In genomic region chr3:30599711-30600545, GRCm38 (mm10) we compare ENCODE assay signal across 8 mouse cellular contexts. TPM values are rescaled to one million over a fixed set of nuclear protein-coding genes. Genes with fewer than 3 reads are reported as not detected.
A peak's percentile ranks its signal among the peaks of the same experiment; 100 is the strongest.
DNase-seq lines count a peak whose midpoint lies in the region; ATAC-seq and TF ChIP-seq lines count a peak whose summit lies in the region.
"Had no signal": no experiment of that assay in that cellular context is flagged by ENCODE, and none has a peak within 500 bp of the region (broad histone marks: within the 10 kb centered on the region; RNA-seq: fewer than 3 reads in every experiment).

Gene Actrt3, minus strand, starts transcription at chr3:30599939.

- H3K9ac ChIP-seq in CH12.LX (ENCODE audit: insufficient read depth, low read depth) = peak within 1 kb of the TSS; percentile 31
- peak within 1 kb of the TSS; percentile 70 for H3K9ac ChIP-seq in embryonic facial prominence, embryonic 13.5 days
- peak within 1 kb of the TSS; percentile 51 for H3K9ac ChIP-seq in heart, postnatal 0 days (replicated peaks; ENCODE audit: low read depth, low read length)

- H3K4me3 ChIP-seq in CH12.LX (replicated peaks in 1 of 3; ENCODE audit: low read depth in 2 of 3, low read length in 2 of 3, poor library complexity in 1 of 3) (peak within 1 kb of the TSS; percentile 45 to 77 (median 62)), macrophage (ENCODE audit: inconsistent target) (peak within 1 kb of the TSS; percentile 70)
- peak within 1 kb of the TSS; percentile 88 for H3K4me3 ChIP-seq in embryonic facial prominence, embryonic 13.5 days
- H3K4me3 ChIP-seq in heart, postnatal 0 days (ENCODE audit: low read depth, low read length) = peak within 1 kb of the TSS; percentile 95
- peak within 1 kb of the TSS; percentile 83 for H3K4me3 ChIP-seq in small intestine, adult 2 months (ENCODE audit: low read depth, low read length)

- H3K27me3 ChIP-seq in CH12.LX (replicated peaks) = no peaks in the 10 kb centered on the region
- peaks cover 12% of the 10 kb centered on the region; the same call in 1 of the 2 replicates for H3K27me3 ChIP-seq in embryonic facial prominence, embryonic 13.5 days
- no peaks in the 10 kb centered on the region for H3K27me3 ChIP-seq in heart, postnatal 0 days (ENCODE audit: control insufficient read depth, insufficient read depth, low read length)
- H3K27me3 ChIP-seq in small intestine, adult 2 months (ENCODE audit: control insufficient read depth, insufficient read depth, low read length) = no peaks in the 10 kb centered on the region

- no peak for TF ChIP-seq POLR2A in CH12.LX (IDR thresholded peaks at IDR 0.05; ENCODE audit: low read depth, low read length)
- no peak for TF ChIP-seq POLR2A in small intestine, adult 2 months (IDR thresholded peaks at IDR 0.05; ENCODE audit: low read depth, low read length)

- TF ChIP-seq RAD21 in CH12.LX (IDR thresholded peaks at IDR 0.05; ENCODE audit: low read depth, low read length) = no peak

- in situ Hi-C loops in CH12.LX (cut with MboI; ENCODE audit: low pct_ligation_motif_present, low pct_unique_long_range_greater_than_20kb, low sequenced_read_pairs) = loop anchor here (10.0 to 25.0 kb wide), 3 partner anchors 212 to 545 kb away; partner anchors contain the start of genes Cldn11 and Prkci

- H3K36me3 ChIP-seq in CH12.LX (replicated peaks in 1 of 2; ENCODE audit: control insufficient read depth in 1 of 2, insufficient read depth in 1 of 2, low read length in 1 of 2) (peaks cover 5 to 10% of the 10 kb centered on the region in 2 experiments), macrophage (ENCODE audit: inconsistent target) (0 out of 2 replicates have a peak, but pooled peaks cover 6% of the 10 kb centered on the region)
- H3K36me3 ChIP-seq in embryonic facial prominence, embryonic 13.5 days = peaks cover 9% of the 10 kb centered on the region
- peaks cover 12% of the 10 kb centered on the region for H3K36me3 ChIP-seq in heart, postnatal 0 days (replicated peaks; ENCODE audit: control insufficient read depth, insufficient read depth, low read length)
- peaks cover 1% of the 10 kb centered on the region; the same call in 1 of the 2 replicates for H3K36me3 ChIP-seq in small intestine, adult 2 months (ENCODE audit: control insufficient read depth, insufficient read depth, low read length)

- WGBS in embryonic facial prominence, embryonic 13.5 days = under 1% methylated on average over 32 of the region's 32 CpGs
- WGBS in heart, postnatal 0 days = 2% methylated on average over 32 of the region's 32 CpGs
- WGBS in macrophage (ENCODE audit: missing documents) = 7% methylated on average over 31 of the region's 32 CpGs
- 3% methylated on average over 32 of the region's 32 CpGs for WGBS in small intestine, adult 2 months

- ATAC-seq in embryonic facial prominence, embryonic 13.5 days (ENCODE audit: insufficient number of reproducible peaks, insufficient read depth, low FRiP score, low TSS enrichment, low read depth) = no peak
- ATAC-seq in heart, postnatal 0 days (ENCODE audit: insufficient read depth, low read depth) = no peak

- no peaks in the 10 kb centered on the region for H3K9me3 ChIP-seq in CH12.LX (replicated peaks; ENCODE audit: low read length)
- H3K9me3 ChIP-seq in embryonic facial prominence, embryonic 13.5 days = no peaks in the 10 kb centered on the region
- H3K9me3 ChIP-seq in heart, postnatal 0 days (replicated peaks; ENCODE audit: control insufficient read depth, low read length) = no peaks in the 10 kb centered on the region

- H3K27ac ChIP-seq in CH12.LX (ENCODE audit: insufficient read depth, low read depth) = peak within 1 kb of the TSS; percentile 44
- H3K27ac ChIP-seq in embryonic facial prominence, embryonic 13.5 days = peak within 1 kb of the TSS; percentile 64
- peak within 1 kb of the TSS; percentile 47; the same call in 1 of the 2 replicates for H3K27ac ChIP-seq in heart, postnatal 0 days (ENCODE audit: low read depth)
- no peak within 1 kb of the TSS for H3K27ac ChIP-seq in macrophage
- H3K27ac ChIP-seq in small intestine, adult 2 months (ENCODE audit: insufficient read depth, low read depth, low read length) = peak within 1 kb of the TSS; percentile 49

- H3K4me1 ChIP-seq in CH12.LX (ENCODE audit: control insufficient read depth in 1 of 2, insufficient read depth in 2 of 2) = peaks cover 2 to 20% of the 10 kb centered on the region in 2 experiments; a peak in 3 of 4 replicates
- peaks cover 22% of the 10 kb centered on the region for H3K4me1 ChIP-seq in embryonic facial prominence, embryonic 13.5 days
- H3K4me1 ChIP-seq in heart, postnatal 0 days (ENCODE audit: control insufficient read depth, insufficient read depth) = peaks cover 12% of the 10 kb centered on the region
- H3K4me1 ChIP-seq in small intestine, adult 2 months (ENCODE audit: control insufficient read depth, insufficient read depth, insufficient read length, low read length) = no peaks in the 10 kb centered on the region

- dilution Hi-C loops in CH12.LX (cut with MboI; ENCODE audit: extremely low pct_ligation_motif_present, extremely low pct_unique_long_range_greater_than_20kb, low sequenced_read_pairs) = no loop called here

- TF ChIP-seq EP300 in CH12.LX (IDR thresholded peaks at IDR 0.05; ENCODE audit: low read length) = no peak
- no peak for TF ChIP-seq EP300 in heart, postnatal 0 days (IDR thresholded peaks at IDR 0.05; ENCODE audit: low read depth)

- peak within 1 kb of the TSS; percentile 48 for H3K4me2 ChIP-seq in CH12.LX (ENCODE audit: insufficient read depth, low read depth, poor library complexity, severe bottlenecking)
- peak within 1 kb of the TSS; percentile 85 for H3K4me2 ChIP-seq in embryonic facial prominence, embryonic 13.5 days
- H3K4me2 ChIP-seq in heart, postnatal 0 days (ENCODE audit: low read depth, low read length) = peak within 1 kb of the TSS; percentile 75

- DNase-seq in CH12.LX (ENCODE audit: extremely low read depth) = no peak
- peak; percentile 22 for DNase-seq in adrenal gland, postnatal 10 days
- no peak for DNase-seq in heart, postnatal 0 days (ENCODE audit: low spot score)
- DNase-seq in layer of hippocampus, postnatal 36 days = peak; percentile 24 to 47

- TF ChIP-seq CTCF in CH12.LX (conservative IDR thresholded peaks at IDR 0.05 in 1 of 2, IDR thresholded peaks at IDR 0.05 in 1 of 2; ENCODE audit: low read depth in 2 of 2, low read length in 2 of 2) = no peak
- no peak for TF ChIP-seq CTCF in heart, postnatal 0 days (IDR thresholded peaks at IDR 0.05; ENCODE audit: low read depth)
- no peak for TF ChIP-seq CTCF in small intestine, adult 2 months (IDR thresholded peaks at IDR 0.05; ENCODE audit: extremely low read depth, insufficient read length, insufficient replicate concordance, low read depth, low read length)

- H3K79me2 ChIP-seq in CH12.LX (replicated peaks; ENCODE audit: control insufficient read depth, extremely low read depth, insufficient read depth, poor library complexity, severe bottlenecking) (peaks cover 22% of the 10 kb centered on the region), macrophage (ENCODE audit: inconsistent target) (peaks cover 23% of the 10 kb centered on the region)

TF ChIP-seq in CH12.LX, 34 proteins besides CTCF, POLR2A, EP300 and RAD21 (continues in another document):
- TF ChIP-seq USF1 (IDR thresholded peaks at IDR 0.05; ENCODE audit: low read depth, low read length) = no peak
- TF ChIP-seq NELFE (IDR thresholded peaks at IDR 0.05; ENCODE audit: low read depth, low read length) = no peak
- no peak for TF ChIP-seq NRF1 (IDR thresholded peaks at IDR 0.05; ENCODE audit: low read depth, low read length)
- no peak for TF ChIP-seq POLR2AphosphoS2 (IDR thresholded peaks at IDR 0.05; ENCODE audit: low read depth, low read length)
- no peak for TF ChIP-seq SIN3A (IDR thresholded peaks at IDR 0.05; ENCODE audit: low read length)
- no peak for TF ChIP-seq ETS1 (conservative IDR thresholded peaks at IDR 0.05; ENCODE audit: low read depth, low read length)
- no peak for TF ChIP-seq KAT2A (IDR thresholded peaks at IDR 0.05; ENCODE audit: insufficient replicate concordance, low read length)
- no peak for TF ChIP-seq HCFC1 (IDR thresholded peaks at IDR 0.05; ENCODE audit: low read depth, low read length)
- TF ChIP-seq UBTF (IDR thresholded peaks at IDR 0.05; ENCODE audit: low read depth, low read length) = no peak
- TF ChIP-seq MEF2A (IDR thresholded peaks at IDR 0.05; ENCODE audit: borderline replicate concordance, low read depth, low read length) = no peak
- TF ChIP-seq TCF12 (IDR thresholded peaks at IDR 0.05; ENCODE audit: low read depth, low read length) = peak; percentile 43; the same call in 1 of the 2 replicates
- no peak for TF ChIP-seq TBP (conservative IDR thresholded peaks at IDR 0.05; ENCODE audit: low read depth, low read length)
- TF ChIP-seq BHLHE40 (IDR thresholded peaks at IDR 0.05; ENCODE audit: low read depth, low read length) = no peak
- TF ChIP-seq GABPA (IDR thresholded peaks at IDR 0.05; ENCODE audit: insufficient replicate concordance, low read depth, low read length) = no peak
- TF ChIP-seq IRF4 (IDR thresholded peaks at IDR 0.05; ENCODE audit: low read depth, low read length) = no peak
- TF ChIP-seq ZKSCAN1 (IDR thresholded peaks at IDR 0.05; ENCODE audit: borderline replicate concordance, low read depth, low read length) = no peak
- peak; percentile 59 for TF ChIP-seq MXI1 (IDR thresholded peaks at IDR 0.05; ENCODE audit: low read depth, low read length)
- no peak for TF ChIP-seq USF2 (conservative IDR thresholded peaks at IDR 0.05; ENCODE audit: low read depth, low read length)
- 0 out of 2 replicates have a peak, but pooled peaks have one; percentile 12 for TF ChIP-seq MAX (IDR thresholded peaks at IDR 0.05; ENCODE audit: low read length)
- TF ChIP-seq E2F4 (IDR thresholded peaks at IDR 0.05; ENCODE audit: insufficient replicate concordance, low read depth, low read length) = no peak
- no peak for TF ChIP-seq MYC (IDR thresholded peaks at IDR 0.05; ENCODE audit: low read depth, low read length)
- TF ChIP-seq PAX5 (IDR thresholded peaks at IDR 0.05; ENCODE audit: low read length) = no peak
- TF ChIP-seq SMC3 (IDR thresholded peaks at IDR 0.05; ENCODE audit: low read depth, low read length) = no peak
- TF ChIP-seq ZMIZ1 (IDR thresholded peaks at IDR 0.05; ENCODE audit: low read depth, low read length) = no peak

RNA-seq across cellular contexts. Expression of gene Actrt3, which starts in this region (rescaled TPM):
- total RNA-seq in CH12.LX (2012; rRNA removed) (0.13 and 0.17 TPM in 2 replicates), CH12.LX (2014; rRNA removed) (not detected in 2 replicates)
- polyA plus RNA-seq in CH12.LX (2012; ENCODE audit: insufficient read length, low read depth) (0.16 TPM in 1 of 2 replicates, not detected in the other), macrophage (2018) (not detected in 3 replicates)
- not detected for total RNA-seq in adrenal gland, postnatal 10 days (2021)
- polyA plus RNA-seq in embryonic facial prominence, embryonic 13.5 days (2015; fragmentation: Nextera tagmentation; extraction: Ambion mirVana) = 0.10 TPM in 1 of 2 replicates, not detected in the other
- not detected in 2 replicates for total RNA-seq in heart, postnatal 0 days (2014; rRNA removed; ENCODE audit: low replicate concordance)
- not detected in 2 replicates for polyA plus RNA-seq in heart, postnatal 0 days (2015; fragmentation: Nextera tagmentation; extraction: Ambion mirVana)
- total RNA-seq in layer of hippocampus, postnatal 36 days (2021) = under 1 TPM; 0.67 to 0.88 TPM
- not detected for total RNA-seq in macrophage (2018; cell fraction: chromatin; rRNA removed)
- not detected for total RNA-seq in macrophage (2018; cell fraction: cytosol; rRNA removed)
- not detected for total RNA-seq in macrophage (2018; cell fraction: nucleus; rRNA removed)
- not detected in 2 replicates for polyA plus RNA-seq in small intestine, adult 2 months (2012; rRNA removed)
- total RNA-seq: hematopoietic stem cell, adult 5-6 weeks had no signal

Comparison
In these comparisons a context has a peak if more than half of its experiments do, and no peak if none do; other contexts are left out.
1. Peak in DNase-seq in adrenal gland, postnatal 10 days; RNA of the gene not detected or under 1 TPM.
2. Peak in DNase-seq in layer of hippocampus, postnatal 36 days; RNA of the gene not detected or under 1 TPM.